Mouse (Mus musculus): Measurements from ENCODE around the gene Taco1. TPM values are rescaled to one million over a fixed set of nuclear protein-coding genes. Genes with fewer than 3 reads are reported as not detected.
"Not testable (repeated sequence)": the region's sequence is repeated elsewhere in the genome, so short reads cannot be mapped to it uniquely, and the experiment has no call there.

Taco1 gene
- polyA plus RNA-seq (2016; fragmentation: Nextera tagmentation; extraction: Ambion mirVana) = 9.0 and 9.2 TPM in 2 replicates

- peaks cover 8% of the 10 kb centered on the region for H3K4me1 ChIP-seq
Measured at GRCm38 (mm10) chr11:106065923-106066571, at the start of gene Taco1. Taco1 (plus strand) TSS chr11:106066061.

DNA sequence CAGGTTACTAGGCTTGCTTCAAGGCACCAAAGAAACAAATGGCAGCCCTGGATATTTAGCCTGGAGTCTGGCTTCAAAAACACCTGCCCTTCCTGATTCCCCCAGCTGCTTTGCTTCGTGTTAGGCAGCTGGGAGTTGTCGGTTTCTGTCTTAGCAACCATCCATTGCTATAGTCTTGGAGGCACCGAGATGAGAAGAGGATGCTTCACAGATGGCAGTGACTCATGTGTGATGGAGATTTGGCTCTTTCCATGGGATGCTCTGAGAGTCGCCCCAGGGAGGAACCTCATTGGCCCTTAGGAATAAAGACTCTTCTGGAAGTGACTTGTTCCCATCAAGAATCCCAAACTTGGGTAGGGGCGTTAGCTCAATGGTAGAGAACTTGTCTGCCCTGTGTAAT lies 49.4 kb upstream of the Taco1 start:
- no peak overlapping the region for H3K27ac ChIP-seq
- WGBS = 85% methylated on average over 5 of the region's 5 CpGs
- ATAC-seq (ENCODE audit: low FRiP score) = no peak

More at GRCm38 (mm10) chr11:106065923-106066571, at the start of gene Taco1:
- Histone ChIP-seq H3K9me3 (replicated peaks) (no peaks in the 10 kb centered on the region), H3K27me3 (no peaks in the 10 kb centered on the region), H3K9ac (peak within 1 kb of the TSS; percentile 83), H3K36me3 (0 out of 2 replicates have a peak, but pooled peaks cover 3% of the 10 kb centered on the region), H3K27ac (peak within 1 kb of the TSS; percentile 78), H3K4me3 (peak within 1 kb of the TSS; percentile 69), H3K4me2 (replicated peaks) (peak within 1 kb of the TSS; percentile 76)
- ATAC-seq (ENCODE audit: low FRiP score) = peak; percentile 95
- WGBS = under 1% methylated on average over 49 of the region's 49 CpGs

DNA sequence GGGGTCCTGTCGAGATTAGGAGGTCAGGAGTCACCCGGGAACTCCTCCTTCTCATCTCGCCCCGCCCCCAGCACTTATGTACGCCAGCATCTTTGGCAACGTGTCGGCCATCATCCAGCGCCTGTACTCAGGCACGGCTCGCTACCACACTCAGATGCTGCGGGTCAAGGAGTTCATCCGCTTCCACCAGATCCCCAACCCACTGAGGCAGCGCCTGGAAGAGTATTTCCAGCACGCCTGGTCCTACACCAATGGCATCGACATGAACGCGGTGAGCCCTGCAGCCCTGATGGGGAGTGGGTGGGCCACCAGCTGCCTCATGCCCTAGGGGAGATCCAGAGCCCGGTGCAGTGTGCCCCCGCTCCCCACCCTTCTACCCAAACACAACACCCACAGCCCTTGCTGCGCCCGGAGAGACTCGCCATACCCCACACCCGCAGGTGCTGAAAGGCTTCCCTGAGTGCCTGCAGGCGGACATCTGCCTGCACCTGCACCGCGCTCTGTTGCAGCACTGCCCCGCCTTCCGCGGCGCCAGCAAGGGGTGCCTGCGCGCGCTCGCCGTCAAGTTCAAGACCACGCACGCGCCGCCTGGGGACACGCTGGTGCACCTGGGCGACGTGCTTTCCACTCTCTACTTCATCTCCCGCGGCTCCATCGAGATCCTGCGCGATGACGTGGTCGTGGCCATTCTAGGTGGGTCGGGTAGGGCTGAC lies 45.7 kb upstream of the Taco1 start:
- Histone ChIP-seq H3K9me3 (replicated peaks) (no peaks in the 10 kb centered on the region), H3K36me3 (no peaks in the 10 kb centered on the region), H3K4me3 (peak overlapping the region; percentile 40), H3K27ac (no peak overlapping the region), H3K4me1 (peaks cover 14% of the 10 kb centered on the region), H3K27me3 (peaks cover 32% of the 10 kb centered on the region), H3K4me2 (replicated peaks) (peak overlapping the region; percentile 80), H3K9ac (peak overlapping the region; percentile 65; the same call in 1 of the 2 replicates)
- peak; percentile 72 for ATAC-seq (ENCODE audit: low FRiP score)
- WGBS = under 1% methylated on average over 50 of the region's 50 CpGs

More for the DNA sequence above, 49.4 kb upstream of the Taco1 start:
- peaks cover 25% of the 10 kb centered on the region for H3K27me3 ChIP-seq
- H3K4me3 ChIP-seq = no peak overlapping the region
- no peak overlapping the region for H3K9ac ChIP-seq
- H3K36me3 ChIP-seq = no peaks in the 10 kb centered on the region
- peaks cover 24% of the 10 kb centered on the region for H3K4me1 ChIP-seq
- H3K4me2 ChIP-seq (replicated peaks) = no peak overlapping the region
- no peaks in the 10 kb centered on the region for H3K9me3 ChIP-seq (replicated peaks)

DNA sequence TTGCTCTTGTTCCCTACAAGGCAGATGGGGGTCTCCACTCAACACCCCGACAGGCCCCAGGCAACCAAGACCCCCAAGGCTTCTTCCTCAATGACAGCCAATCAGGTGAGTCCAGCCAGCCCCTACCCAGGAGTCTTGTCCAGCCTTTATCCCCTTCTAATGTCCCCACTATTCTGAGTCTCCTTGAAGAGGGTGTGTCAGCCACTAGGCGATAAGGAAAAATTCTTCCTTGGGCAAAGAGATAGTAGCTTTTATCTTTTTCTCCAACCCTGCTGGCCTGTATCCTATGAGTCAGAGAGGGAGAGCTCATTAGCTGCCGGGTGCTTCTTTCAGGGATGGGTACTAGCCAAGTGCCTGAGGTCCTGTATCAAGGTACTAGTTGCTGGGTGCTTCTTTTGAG lies 40.1 kb upstream of the Taco1 start:
- Histone ChIP-seq H3K4me2 (replicated peaks) (no peak overlapping the region), H3K4me1 (0 out of 2 replicates have a peak, but pooled peaks cover 1% of the 10 kb centered on the region), H3K4me3 (no peak overlapping the region), H3K27ac (no peak overlapping the region), H3K9ac (no peak overlapping the region), H3K36me3 (no peaks in the 10 kb centered on the region), H3K9me3 (replicated peaks) (no peaks in the 10 kb centered on the region), H3K27me3 (peaks cover 13% of the 10 kb centered on the region)
- 91% methylated on average over 3 of the region's 3 CpGs for WGBS
- no peak for ATAC-seq (ENCODE audit: low FRiP score)

DNA sequence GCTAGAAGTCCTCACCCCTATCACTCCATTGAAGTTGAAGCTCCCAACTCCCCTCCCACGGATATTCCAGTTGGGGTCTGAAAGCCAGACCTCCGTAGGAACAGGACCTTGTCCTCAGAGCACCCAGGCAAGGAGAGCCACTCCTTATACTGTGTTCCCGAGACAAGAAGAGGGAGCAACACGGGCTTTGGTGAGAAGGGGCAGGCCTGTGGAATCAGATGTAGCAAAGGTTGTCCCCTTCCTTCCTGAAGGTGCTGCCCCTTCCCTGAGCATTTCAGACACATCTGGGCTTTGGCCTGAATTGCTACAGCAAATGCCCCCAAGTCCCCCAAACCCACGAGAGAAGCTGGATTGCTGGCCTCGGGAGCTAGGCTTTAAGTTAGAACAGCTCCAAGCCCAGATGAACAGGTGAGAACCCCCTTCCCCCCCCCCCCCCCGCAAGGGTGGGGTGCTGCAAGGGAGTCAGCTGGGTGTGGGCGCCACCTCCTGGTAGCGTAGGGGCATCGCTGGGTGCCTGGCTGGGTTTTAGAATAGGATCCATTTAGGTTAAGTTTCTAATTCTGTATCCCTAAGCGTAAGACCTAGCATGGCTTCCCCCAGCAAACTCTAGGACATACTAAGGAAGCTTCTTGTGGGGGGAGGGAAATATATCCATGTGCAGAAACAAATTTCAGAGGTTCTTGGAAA lies 39.3 kb upstream of the Taco1 start:
- Histone ChIP-seq H3K4me2 (replicated peaks) (no peak overlapping the region), H3K9me3 (replicated peaks) (no peaks in the 10 kb centered on the region), H3K4me3 (no peak overlapping the region), H3K27me3 (peaks cover 5% of the 10 kb centered on the region; the same call in 1 of the 2 replicates), H3K4me1 (no peaks in the 10 kb centered on the region), H3K36me3 (no peaks in the 10 kb centered on the region), H3K27ac (no peak overlapping the region), H3K9ac (no peak overlapping the region)
- WGBS = 36% methylated on average over 11 of the region's 11 CpGs
- ATAC-seq (ENCODE audit: low FRiP score) = no peak

DNA sequence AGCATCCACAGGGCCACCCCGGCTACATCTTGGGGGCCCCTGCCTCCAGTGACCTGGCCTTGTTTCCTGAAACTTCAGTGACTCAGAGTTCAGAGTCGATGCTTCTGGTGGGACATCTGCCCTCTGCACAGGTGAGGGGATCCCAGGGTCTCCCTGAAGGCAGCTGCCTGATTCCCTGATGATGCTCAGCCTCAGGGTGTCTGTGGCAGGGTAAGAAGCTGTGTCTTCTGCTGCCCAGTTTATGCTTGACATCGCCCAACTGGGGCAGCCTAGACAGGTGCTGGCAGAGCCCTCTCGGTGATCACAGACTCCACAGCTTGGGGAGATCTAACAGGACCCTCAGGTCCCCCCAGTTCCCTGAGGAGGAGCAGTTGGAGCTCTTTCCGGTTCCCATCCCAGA lies 38.3 kb upstream of the Taco1 start:
- no peak overlapping the region for H3K9ac ChIP-seq
- no peak overlapping the region for H3K4me3 ChIP-seq
- H3K27me3 ChIP-seq = no peaks in the 10 kb centered on the region
- H3K27ac ChIP-seq = no peak overlapping the region
- no peaks in the 10 kb centered on the region for H3K4me1 ChIP-seq
- no peak overlapping the region for H3K4me2 ChIP-seq (replicated peaks)
- H3K9me3 ChIP-seq (replicated peaks) = no peaks in the 10 kb centered on the region
- no peaks in the 10 kb centered on the region for H3K36me3 ChIP-seq
- no peak for ATAC-seq (ENCODE audit: low FRiP score)
- 94% methylated on average over 5 of the region's 5 CpGs for WGBS

DNA sequence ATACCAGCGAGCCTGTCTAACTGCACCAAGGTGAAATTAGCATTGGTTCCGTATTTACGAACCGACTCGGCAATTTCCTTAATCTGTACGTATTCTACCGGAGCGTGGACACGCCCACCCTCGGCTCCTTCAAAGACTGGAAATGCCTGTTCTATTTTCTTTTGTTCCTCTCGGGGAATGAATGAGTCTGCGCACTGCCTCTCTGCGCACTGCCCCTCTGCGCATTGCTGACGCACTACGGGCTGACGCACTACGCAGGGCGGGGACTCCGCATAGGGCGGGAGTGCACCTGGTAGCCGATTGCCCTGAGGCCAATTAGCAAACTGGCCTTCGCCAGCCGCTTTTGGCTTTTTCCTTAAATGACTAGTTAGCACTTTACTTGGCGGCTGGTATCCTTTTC lies 33.8 kb upstream of the Taco1 start:
- Histone ChIP-seq H3K4me3 (peak overlapping the region; percentile 35), H3K27ac (peak overlapping the region; percentile 76), H3K4me2 (replicated peaks) (peak overlapping the region; percentile 38)
- not testable (repeated sequence) for H3K9ac ChIP-seq; H3K36me3 ChIP-seq; H3K27me3 ChIP-seq; ATAC-seq (ENCODE audit: low FRiP score); H3K4me1 ChIP-seq; H3K9me3 ChIP-seq (replicated peaks)
- WGBS = 38% methylated on average over 14 of the region's 25 CpGs

GRCm38 (mm10) chr11:106033491-106033919 lies 32.4 kb upstream of the Taco1 start:
- Histone ChIP-seq H3K9ac (peak overlapping the region; percentile 37), H3K9me3 (replicated peaks) (no peaks in the 10 kb centered on the region), H3K4me3 (no peak overlapping the region), H3K4me2 (replicated peaks) (peak overlapping the region; percentile 40), H3K27ac (peak overlapping the region; percentile 62), H3K36me3 (no peaks in the 10 kb centered on the region), H3K4me1 (peaks cover 15% of the 10 kb centered on the region), H3K27me3 (no peaks in the 10 kb centered on the region)
- ATAC-seq (ENCODE audit: low FRiP score) = no peak
- WGBS = 39% methylated on average over 11 of the region's 11 CpGs

GRCm38 (mm10) chr11:106034986-106035385 lies 30.9 kb upstream of the Taco1 start:
- 86% methylated on average over 9 of the region's 9 CpGs for WGBS
- no peaks in the 10 kb centered on the region for H3K9me3 ChIP-seq (replicated peaks)
- H3K9ac ChIP-seq = no peak overlapping the region
- no peaks in the 10 kb centered on the region for H3K27me3 ChIP-seq
- ATAC-seq (ENCODE audit: low FRiP score) = no peak
- no peaks in the 10 kb centered on the region for H3K36me3 ChIP-seq
- no peak overlapping the region for H3K4me3 ChIP-seq
- peaks cover 27% of the 10 kb centered on the region for H3K4me1 ChIP-seq
- H3K4me2 ChIP-seq (replicated peaks) = no peak overlapping the region
- H3K27ac ChIP-seq = no peak overlapping the region

DNA sequence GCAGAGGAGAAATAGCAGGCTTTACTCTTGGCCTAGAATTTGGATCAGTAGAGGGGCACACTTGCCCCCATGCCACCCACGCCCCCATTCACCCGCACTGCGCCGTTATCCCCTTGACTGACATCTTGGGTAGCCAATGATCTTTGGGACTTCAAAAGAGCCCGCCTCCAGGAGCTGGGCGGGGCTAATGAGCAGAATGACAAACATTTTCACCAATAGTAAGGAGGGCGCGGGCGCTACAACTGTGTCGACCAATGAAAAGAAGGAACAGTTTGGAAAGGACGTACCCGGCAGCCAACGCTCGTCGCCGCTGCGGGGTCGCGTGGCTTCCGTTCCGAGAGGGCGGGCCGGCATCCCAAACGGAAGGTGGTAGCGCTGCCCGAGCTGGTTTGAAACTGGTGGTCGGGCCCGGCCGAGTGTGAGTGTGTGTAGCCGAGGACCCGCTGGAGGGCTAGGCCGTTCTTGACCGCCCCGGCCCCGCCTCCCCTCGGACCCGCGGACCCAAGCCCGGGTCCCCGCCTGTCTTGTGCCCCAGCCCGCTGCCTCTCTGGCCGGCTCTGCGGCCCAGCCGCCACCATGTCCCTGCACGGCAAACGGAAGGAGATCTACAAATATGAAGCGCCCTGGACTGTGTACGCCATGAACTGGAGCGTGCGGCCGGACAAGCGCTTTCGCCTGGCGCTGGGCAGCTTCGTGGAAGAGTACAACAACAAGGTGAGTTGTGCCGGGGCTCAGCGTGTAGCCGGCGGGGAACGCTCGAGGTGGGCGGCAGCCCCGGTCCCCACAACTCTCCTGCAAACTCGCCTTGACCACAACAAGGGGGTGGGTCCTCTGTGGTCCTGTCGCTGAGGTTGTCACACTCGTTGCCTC lies 29.1 kb upstream of the Taco1 start, which contains the start of gene Dcaf7:
TSS of gene Dcaf7 (plus strand) at position 325 of the 870 bp plus-strand sequence.
- under 1% methylated on average over 66 of the region's 66 CpGs for WGBS
- no peaks in the 10 kb centered on the region for H3K27me3 ChIP-seq

DNA sequence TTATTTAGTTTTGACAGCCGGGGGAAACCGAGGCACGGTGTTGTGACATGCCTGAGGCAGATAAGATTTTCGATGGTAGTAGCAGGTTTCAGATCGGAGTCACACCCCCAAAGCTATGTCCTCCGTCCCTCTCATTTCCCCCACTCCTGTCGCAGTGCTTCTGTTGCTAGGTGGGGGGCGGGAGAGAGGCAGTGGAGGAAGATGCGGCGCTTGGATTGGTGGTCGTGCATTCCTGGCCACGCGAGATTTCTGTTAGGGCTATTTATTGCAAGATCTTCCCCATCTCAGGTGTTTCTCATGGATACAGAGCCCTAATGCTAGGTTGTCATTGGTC lies 28.5 kb upstream of the Taco1 start:
- Histone ChIP-seq H3K9me3 (replicated peaks) (no peaks in the 10 kb centered on the region), H3K27me3 (no peaks in the 10 kb centered on the region), H3K36me3 (no peaks in the 10 kb centered on the region), H3K4me3 (peak overlapping the region; percentile 97), H3K9ac (peak overlapping the region; percentile 93), H3K4me1 (peaks cover 27% of the 10 kb centered on the region), H3K4me2 (replicated peaks) (peak overlapping the region; percentile 84), H3K27ac (peak overlapping the region; percentile 93)
- ATAC-seq (ENCODE audit: low FRiP score) = peak; percentile 32; the same call in 1 of the 2 replicates
- WGBS = under 1% methylated on average over 13 of the region's 13 CpGs

More for the DNA sequence above, 29.1 kb upstream of the Taco1 start, which contains the start of gene Dcaf7:
- Histone ChIP-seq H3K4me1 (peaks cover 27% of the 10 kb centered on the region), H3K36me3 (no peaks in the 10 kb centered on the region), H3K9ac (peak within 1 kb of the TSS; percentile 93), H3K27ac (peak within 1 kb of the TSS; percentile 93), H3K9me3 (replicated peaks) (no peaks in the 10 kb centered on the region), H3K4me2 (replicated peaks) (peak within 1 kb of the TSS; percentile 84), H3K4me3 (peak within 1 kb of the TSS; percentile 97)
- ATAC-seq (ENCODE audit: low FRiP score) = peak; percentile 99
